ENCODE assay signal across 25 mouse cellular contexts in the genomic region with DNA sequence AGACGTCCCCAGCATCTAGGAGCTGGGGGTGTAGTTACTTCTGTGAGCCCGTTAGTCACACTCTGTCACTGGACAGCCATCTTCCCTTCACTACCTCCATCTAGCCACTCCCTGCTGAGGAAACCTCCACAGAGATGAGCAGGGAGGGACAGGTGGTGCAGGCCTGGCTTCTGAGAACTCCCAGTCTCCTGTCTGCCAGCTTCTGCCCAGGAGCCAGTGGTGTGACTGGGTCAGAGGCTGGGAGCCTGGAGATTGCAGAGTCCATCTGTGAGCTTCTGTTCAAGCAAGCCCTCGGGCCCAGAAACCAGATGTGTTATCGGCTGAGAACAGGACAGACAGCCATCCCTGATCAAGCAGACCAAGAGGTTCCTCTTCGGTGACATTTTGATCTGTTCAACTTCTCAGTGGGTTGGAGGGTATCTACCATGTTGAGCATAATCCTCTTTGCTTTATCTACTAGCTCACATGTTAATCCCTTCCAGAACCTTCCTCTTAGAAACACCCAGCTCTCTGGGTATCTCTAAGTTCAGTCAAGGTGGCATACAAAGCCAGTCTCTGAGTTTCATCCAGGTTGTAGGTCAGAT.
DNase-seq lines count a peak whose midpoint lies in the region; ATAC-seq and TF ChIP-seq lines count a peak whose summit lies in the region.
"Had no signal": no experiment of that assay in that cellular context is flagged by ENCODE, and none has a peak within 500 bp of the region (broad histone marks: within the 10 kb centered on the region; RNA-seq: fewer than 3 reads in every experiment).

No protein-coding gene starts in this region.

- no peak overlapping the region for H3K27ac ChIP-seq in liver, adult 2 months (replicated peaks; ENCODE audit: insufficient read depth, low read depth, low read length)
- H3K27ac ChIP-seq in MEL (ENCODE audit: control insufficient read depth, low read depth, low read length), result no peak overlapping the region
- no peak overlapping the region for H3K27ac ChIP-seq in liver, embryonic 14.5 days
- H3K27ac ChIP-seq in heart, embryonic 11.5 days (ENCODE audit: low read depth, low read length), result no peak overlapping the region
- H3K27ac ChIP-seq: embryonic facial prominence, embryonic 10.5 days; embryonic facial prominence, embryonic 13.5 days; forebrain, embryonic 12.5 days; forebrain, embryonic 15.5 days; heart, adult 2 months; heart, embryonic 10.5 days; hindbrain, embryonic 12.5 days; hindbrain, embryonic 15.5 days had no signal

- H3K4me2 ChIP-seq in liver, embryonic 14.5 days (ENCODE audit: low read depth), result no peak overlapping the region
- no peak overlapping the region for H3K4me2 ChIP-seq in heart, embryonic 11.5 days
- H3K4me2 ChIP-seq: embryonic facial prominence, embryonic 13.5 days; forebrain, embryonic 12.5 days; forebrain, embryonic 15.5 days; hindbrain, embryonic 12.5 days; hindbrain, embryonic 15.5 days had no signal

- DNase-seq in liver, adult 2 months (ENCODE audit: extremely low read depth, low read depth, low spot score), result peak; percentile 36
- DNase-seq in liver (no peak), MEL (ENCODE audit: low read depth, low spot score) (peak; percentile 59), MEL-GATA-1-ER (ENCODE audit: extremely low read depth, low read depth) (peak; percentile 73)
- no peak for DNase-seq in liver, embryonic 14.5 days (ENCODE audit: low read depth in 3 of 3, low spot score in 3 of 3)
- DNase-seq in kidney, postnatal 36 days, result no peak
- DNase-seq: adrenal gland, adult 2 months; adrenal gland, postnatal 14 days; cerebellum, adult 11 months; cerebellum, adult 2 months; cerebellum, adult 9-11 months; embryo, embryonic 11 days; gastrocnemius, postnatal 10 days; gastrocnemius, postnatal 36 days; heart, adult 2 months had no signal

- ATAC-seq in liver, embryonic 14.5 days (ENCODE audit: insufficient read depth), result peak; percentile 21; the same call in 1 of the 2 replicates
- no peak for ATAC-seq in heart, embryonic 11.5 days (replicated peaks; ENCODE audit: insufficient number of reproducible peaks, low FRiP score, low TSS enrichment)
- ATAC-seq: CD4-positive, CD25-positive, alpha-beta regulatory T cell, adult 4 months; forebrain, embryonic 15.5 days had no signal

- 89% methylated on average over 5 of the region's 5 CpGs for WGBS in liver, adult 2 months
- WGBS in liver, embryonic 14.5 days (ENCODE audit: insufficient replicate concordance), result 30% methylated on average over 5 of the region's 5 CpGs
- 66% methylated on average over 5 of the region's 5 CpGs for WGBS in heart, embryonic 11.5 days (ENCODE audit: insufficient replicate concordance)

- no peaks in the 10 kb centered on the region for H3K79me2 ChIP-seq in liver, adult 2 months (ENCODE audit: control insufficient read depth, insufficient read depth, low read length)
- H3K79me2 ChIP-seq in MEL (ENCODE audit: control insufficient read depth, insufficient read depth, low read length, poor library complexity), result no peaks in the 10 kb centered on the region

- peaks cover 6% of the 10 kb centered on the region; the same call in 1 of the 2 replicates for H3K27me3 ChIP-seq in liver, adult 2 months (ENCODE audit: control insufficient read depth, insufficient read depth, low read length)
- no peaks in the 10 kb centered on the region for H3K27me3 ChIP-seq in MEL (ENCODE audit: control insufficient read depth in 1 of 2, insufficient read depth in 2 of 2, low read length in 2 of 2)
- H3K27me3 ChIP-seq in liver, embryonic 14.5 days (ENCODE audit: control insufficient read depth, insufficient read depth, low read length), result no peaks in the 10 kb centered on the region; the same call in 1 of the 2 replicates
- peaks cover 28% of the 10 kb centered on the region for H3K27me3 ChIP-seq in heart, embryonic 11.5 days (ENCODE audit: control insufficient read depth, insufficient read depth, low read length)
- H3K27me3 ChIP-seq: forebrain, embryonic 15.5 days had no signal

- TF ChIP-seq EP300 in MEL (IDR thresholded peaks at IDR 0.05; ENCODE audit: low read depth in 1 of 2, low read length in 2 of 2), result peak; percentile 42 to 64; a peak in 3 of 4 replicates
- no peak for TF ChIP-seq EP300 in liver, embryonic 14.5 days (IDR thresholded peaks at IDR 0.05; ENCODE audit: low read depth)

- no peaks in the 10 kb centered on the region for H3K36me3 ChIP-seq in liver, adult 2 months (ENCODE audit: control insufficient read depth, insufficient read depth, low read length)
- H3K36me3 ChIP-seq in MEL (ENCODE audit: control insufficient read depth in 1 of 2, insufficient read depth in 2 of 2, low read length in 2 of 2), result peaks cover 0 to 7% of the 10 kb centered on the region in 2 experiments; a peak in 2 of 4 replicates
- no peaks in the 10 kb centered on the region for H3K36me3 ChIP-seq in liver, embryonic 14.5 days (replicated peaks; ENCODE audit: control insufficient read depth, insufficient read depth, low read depth)
- no peaks in the 10 kb centered on the region for H3K36me3 ChIP-seq in heart, embryonic 11.5 days (ENCODE audit: control insufficient read depth, insufficient read depth, low read length)
- H3K36me3 ChIP-seq: embryonic facial prominence, embryonic 10.5 days; embryonic facial prominence, embryonic 13.5 days; forebrain, embryonic 12.5 days; forebrain, embryonic 15.5 days; heart, embryonic 10.5 days; hindbrain, embryonic 12.5 days; hindbrain, embryonic 15.5 days had no signal

- TF ChIP-seq RAD21 in MEL (IDR thresholded peaks at IDR 0.05; ENCODE audit: low read depth, low read length), result no peak

- H3K4me3 ChIP-seq in liver, adult 2 months (ENCODE audit: insufficient read depth, low read depth, low read length), result no peak overlapping the region
- H3K4me3 ChIP-seq in MEL (ENCODE audit: control insufficient read depth in 1 of 2, insufficient read depth in 1 of 2, low read depth in 2 of 2, low read length in 2 of 2), result no peak overlapping the region
- H3K4me3 ChIP-seq in liver, embryonic 14.5 days (ENCODE audit: insufficient read depth in 1 of 2, low read depth in 2 of 2, low read length in 2 of 2), result no peak overlapping the region
- no peak overlapping the region for H3K4me3 ChIP-seq in heart, embryonic 11.5 days (ENCODE audit: low read depth, low read length)
- H3K4me3 ChIP-seq: embryonic facial prominence, embryonic 10.5 days; embryonic facial prominence, embryonic 13.5 days; erythroblast, embryonic 14.5 days; forebrain, embryonic 12.5 days; forebrain, embryonic 15.5 days; heart, adult 2 months; heart, embryonic 10.5 days; hindbrain, embryonic 12.5 days; hindbrain, embryonic 15.5 days had no signal

- H3K4me1 ChIP-seq in liver, adult 2 months (ENCODE audit: control insufficient read depth, insufficient read depth, low read length), result peaks cover 9% of the 10 kb centered on the region
- H3K4me1 ChIP-seq in MEL (ENCODE audit: control insufficient read depth in 1 of 2, insufficient read depth in 2 of 2, low read length in 2 of 2), result peaks cover 2 to 19% of the 10 kb centered on the region in 2 experiments; a peak in 3 of 4 replicates
- no peaks in the 10 kb centered on the region for H3K4me1 ChIP-seq in liver, embryonic 14.5 days (replicated peaks; ENCODE audit: control insufficient read depth in 2 of 2, insufficient read depth in 2 of 2, low read length in 1 of 2)
- no peaks in the 10 kb centered on the region for H3K4me1 ChIP-seq in heart, embryonic 11.5 days (ENCODE audit: control insufficient read depth, insufficient read depth, low read length)
- H3K4me1 ChIP-seq: forebrain, embryonic 12.5 days; heart, embryonic 10.5 days; hindbrain, embryonic 15.5 days had no signal

- no peak for TF ChIP-seq CTCF in liver, adult 2 months (IDR thresholded peaks at IDR 0.05; ENCODE audit: low read depth, low read length)
- TF ChIP-seq CTCF in MEL (IDR thresholded peaks at IDR 0.05 in 2 of 3, conservative IDR thresholded peaks at IDR 0.05 in 1 of 3; ENCODE audit: control insufficient read depth in 1 of 3, insufficient read depth in 1 of 3, low read depth in 2 of 3, low read length in 3 of 3, poor library complexity in 1 of 3, severe bottlenecking in 1 of 3), result no peak
- no peak for TF ChIP-seq CTCF in liver, embryonic 14.5 days (IDR thresholded peaks at IDR 0.05; ENCODE audit: low read depth)

- no peak for TF ChIP-seq POLR2A in liver, adult 2 months (IDR thresholded peaks at IDR 0.05; ENCODE audit: extremely low read depth, insufficient read depth, low read length)
- TF ChIP-seq POLR2A in MEL (IDR thresholded peaks at IDR 0.05; ENCODE audit: control insufficient read depth in 1 of 2, insufficient read depth in 1 of 2, low read depth in 1 of 2, low read length in 2 of 2, poor library complexity in 1 of 2), result no peak

- H3K9ac ChIP-seq in liver, adult 2 months (ENCODE audit: low read depth, low read length), result no peak overlapping the region
- H3K9ac ChIP-seq in MEL (ENCODE audit: control insufficient read depth, low read depth, low read length, poor library complexity, severe bottlenecking), result no peak overlapping the region
- no peak overlapping the region for H3K9ac ChIP-seq in liver, embryonic 14.5 days (replicated peaks)
- no peak overlapping the region for H3K9ac ChIP-seq in heart, embryonic 11.5 days (ENCODE audit: low read depth, low read length)
- H3K9ac ChIP-seq: embryonic facial prominence, embryonic 13.5 days; forebrain, embryonic 12.5 days; forebrain, embryonic 15.5 days; hindbrain, embryonic 12.5 days; hindbrain, embryonic 15.5 days had no signal

- no peaks in the 10 kb centered on the region for H3K9me3 ChIP-seq in MEL (replicated peaks; ENCODE audit: insufficient read depth, low read length)
- H3K9me3 ChIP-seq in liver, embryonic 14.5 days (ENCODE audit: control insufficient read depth, low read length), result no peaks in the 10 kb centered on the region
- H3K9me3 ChIP-seq in heart, embryonic 11.5 days (replicated peaks; ENCODE audit: control insufficient read depth, low read length), result no peaks in the 10 kb centered on the region
- H3K9me3 ChIP-seq: embryonic facial prominence, embryonic 10.5 days; embryonic facial prominence, embryonic 13.5 days; forebrain, embryonic 12.5 days; forebrain, embryonic 15.5 days; heart, embryonic 10.5 days; hindbrain, embryonic 12.5 days; hindbrain, embryonic 15.5 days had no signal

TF ChIP-seq in MEL, 35 proteins besides CTCF, POLR2A, EP300 and RAD21:
- TF ChIP-seq ZKSCAN1 (IDR thresholded peaks at IDR 0.05; ENCODE audit: low read depth, low read length) (no peak), TCF12 (IDR thresholded peaks at IDR 0.05; ENCODE audit: low read depth, low read length) (peak; percentile 83; the same call in 1 of the 2 replicates), ETS1 (IDR thresholded peaks at IDR 0.05; ENCODE audit: low read depth, low read length) (no peak), SMC3 (IDR thresholded peaks at IDR 0.05; ENCODE audit: low read depth, low read length) (no peak), TAL1 (IDR thresholded peaks at IDR 0.05; ENCODE audit: low read length) (peak; percentile 77), GATA1 (IDR thresholded peaks at IDR 0.05; ENCODE audit: low read depth, low read length) (peak; percentile 63)

Comparison
In these comparisons a context has a peak if more than half of its experiments do, and no peak if none do; other contexts are left out.
1. DNase-seq: peak in liver, adult 2 months (single experiment), MEL (single experiment) and MEL-GATA-1-ER (single experiment); none in liver (single experiment), liver, embryonic 14.5 days (0 of 3) and kidney, postnatal 36 days (0 of 2).